Mouse (Mus musculus) left cerebral cortex, postnatal 14 days (tissue): ENCODE measurements at regions not wholly inside any gene's neighbourhood (a gene's known extent, or its start where the extent isn't known, plus 50 kb on each side); places are given as distances from the start of the nearest gene placed in this dataset.

Experiments used
- DNase-seq, 2 experiments: peaks; one replicate each; pipeline ENCODE4 v3.0.0; 2021 to 2022; ENCODE audit warnings: low spot score in 2 of 2, mixed read lengths in 1 of 2
- intact Hi-C: fragments of 180-260 bp; cut with DNase I; formaldehyde crosslinking; loops from one replicate; pipeline ENCODE4 v1.15.1; 2025

GRCm38 (mm10) chr1:41960982-41961381 lies 734.6 kb upstream of the Pou3f3 start:
- peak in 1 of 2 experiments; percentile 6 for DNase-seq
- intact Hi-C loops = no loop called here

- intact Hi-C loops = no loop called here
- DNase-seq = peak in 1 of 2 experiments; percentile 2
These were observed 714.0 kb upstream of the Pou3f3 start for GRCm38 (mm10) chr1:41981545-41981944.

GRCm38 (mm10) chr1:42006235-42006634 lies 689.3 kb upstream of the Pou3f3 start:
- peak in 1 of 2 experiments; percentile 23 for DNase-seq
- intact Hi-C loops = no loop called here

GRCm38 (mm10) chr1:42008046-42008445 lies 687.5 kb upstream of the Pou3f3 start:
- DNase-seq = no peak
- intact Hi-C loops = no loop called here

- peak; percentile 57 to 65 for DNase-seq
- intact Hi-C loops = no loop called here
These were observed 682.7 kb upstream of the Pou3f3 start for GRCm38 (mm10) chr1:42012911-42013310.

GRCm38 (mm10) chr1:42018966-42019365 lies 676.6 kb upstream of the Pou3f3 start:
- intact Hi-C loops = no loop called here
- no peak for DNase-seq

- DNase-seq = no peak
- intact Hi-C loops = no loop called here
These were observed 669.8 kb upstream of the Pou3f3 start for GRCm38 (mm10) chr1:42025781-42026180.

- intact Hi-C loops = no loop called here
- DNase-seq = no peak
These were observed 669.1 kb upstream of the Pou3f3 start for GRCm38 (mm10) chr1:42026423-42026822.

- no peak for DNase-seq
These were observed 661.8 kb upstream of the Pou3f3 start for GRCm38 (mm10) chr1:42033786-42034185.

GRCm38 (mm10) chr1:42035371-42035770 lies 660.2 kb upstream of the Pou3f3 start:
- DNase-seq = no peak
- intact Hi-C loops = no loop called here

More at GRCm38 (mm10) chr1:42033786-42034185, 661.8 kb upstream of the Pou3f3 start:
- intact Hi-C loops = no loop called here

- intact Hi-C loops = no loop called here
- DNase-seq = no peak
These were observed 654.0 kb upstream of the Pou3f3 start for GRCm38 (mm10) chr1:42041544-42041943.

- intact Hi-C loops = no loop called here
- DNase-seq = no peak
These were observed 637.1 kb upstream of the Pou3f3 start for GRCm38 (mm10) chr1:42058494-42058893.

GRCm38 (mm10) chr1:42070064-42070463 lies 625.5 kb upstream of the Pou3f3 start:
- DNase-seq = peak; percentile 62 to 66
- intact Hi-C loops = no loop called here

- intact Hi-C loops = no loop called here
- no peak for DNase-seq
These were observed 599.5 kb upstream of the Pou3f3 start for GRCm38 (mm10) chr1:42096026-42096425.

GRCm38 (mm10) chr1:42098580-42098979 lies 597.0 kb upstream of the Pou3f3 start:
- no peak for DNase-seq
- intact Hi-C loops = no loop called here

- no peak for DNase-seq
- intact Hi-C loops = no loop called here
These were observed 588.0 kb upstream of the Pou3f3 start for GRCm38 (mm10) chr1:42107521-42107920.

GRCm38 (mm10) chr1:42107925-42108324 lies 587.6 kb upstream of the Pou3f3 start:
- intact Hi-C loops = no loop called here
- no peak for DNase-seq

- DNase-seq = peak; percentile 4 to 7
- intact Hi-C loops = no loop called here
These were observed 543.3 kb upstream of the Pou3f3 start for GRCm38 (mm10) chr1:42152175-42152790.

GRCm38 (mm10) chr1:42152916-42153315 lies 542.7 kb upstream of the Pou3f3 start:
- intact Hi-C loops = no loop called here
- DNase-seq = no peak

- DNase-seq = no peak
- intact Hi-C loops = no loop called here
These were observed 527.6 kb upstream of the Pou3f3 start for GRCm38 (mm10) chr1:42167790-42168572.

GRCm38 (mm10) chr1:42169505-42169904 lies 526.1 kb upstream of the Pou3f3 start:
- intact Hi-C loops = no loop called here
- no peak for DNase-seq
